Mouse (Mus musculus) thymus, postnatal 14 days (tissue): ENCODE data around the gene Cnga4.
"Not testable (repeated sequence)": the region's sequence is repeated elsewhere in the genome, so short reads cannot be mapped to it uniquely, and the experiment has no call there.

Experiments used
- DNase-seq: peaks from one replicate; pipeline ENCODE4 v3.0.0; 2021

Cnga4 gene

DNA sequence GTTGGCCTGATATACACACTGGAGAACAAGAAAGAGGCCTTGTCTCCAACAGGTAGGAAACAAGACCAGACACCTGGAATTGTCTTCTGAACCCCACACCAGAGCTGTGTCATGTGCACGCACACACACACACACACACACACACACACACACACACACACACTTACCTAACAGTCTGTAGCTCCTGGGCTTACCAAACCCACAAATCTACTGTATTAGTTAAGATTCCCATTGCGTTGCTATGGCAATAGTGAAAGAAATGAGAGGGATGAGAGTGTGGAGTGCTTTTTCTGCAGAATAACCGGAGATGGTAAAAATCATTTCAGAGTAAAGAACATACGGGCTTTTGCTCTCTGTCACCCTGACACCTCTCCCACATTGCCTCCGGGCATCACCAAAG lies 13.7 kb downstream of the Cnga4 start:
- DNase-seq = no peak

DNA sequence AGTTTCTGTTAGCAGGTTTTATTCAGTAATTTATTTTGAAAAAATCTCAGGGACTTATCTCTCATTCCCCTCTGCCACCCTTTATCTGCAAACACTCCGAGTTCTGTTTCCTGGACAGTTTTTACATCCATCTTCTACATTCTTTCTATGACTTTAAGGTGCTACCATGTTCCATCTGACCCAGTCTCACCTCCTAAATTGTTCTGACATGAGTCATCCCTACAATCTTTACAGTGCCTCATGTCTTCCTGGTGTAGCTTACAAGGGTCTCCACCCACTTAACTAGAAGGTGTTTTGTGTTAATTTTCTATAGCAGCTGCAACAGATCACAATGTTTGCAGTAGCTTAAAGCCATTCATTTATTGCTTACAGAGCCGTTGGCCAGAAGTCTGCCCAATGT lies 16.5 kb downstream of the Cnga4 start:
- no peak for DNase-seq

DNA sequence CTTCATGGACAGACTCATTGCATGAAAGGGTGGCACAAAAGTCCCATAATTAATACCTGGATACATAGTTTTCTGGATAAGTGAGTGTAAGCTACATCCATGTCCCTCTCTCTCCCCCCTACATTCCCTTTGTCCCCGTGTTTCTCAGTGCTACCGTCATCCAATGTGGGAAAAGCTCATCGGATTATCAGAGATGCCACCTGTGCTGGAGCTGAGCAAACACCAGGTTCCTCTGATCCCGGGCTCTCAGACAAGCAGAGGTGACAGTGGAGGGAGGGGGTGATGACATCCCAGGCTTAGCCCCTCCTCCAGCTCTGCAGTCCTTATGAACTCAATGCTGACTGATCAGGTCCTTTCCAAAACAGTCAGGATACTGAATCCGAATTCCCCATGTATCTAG lies 20.0 kb downstream of the Cnga4 start:
- DNase-seq = no peak

DNA sequence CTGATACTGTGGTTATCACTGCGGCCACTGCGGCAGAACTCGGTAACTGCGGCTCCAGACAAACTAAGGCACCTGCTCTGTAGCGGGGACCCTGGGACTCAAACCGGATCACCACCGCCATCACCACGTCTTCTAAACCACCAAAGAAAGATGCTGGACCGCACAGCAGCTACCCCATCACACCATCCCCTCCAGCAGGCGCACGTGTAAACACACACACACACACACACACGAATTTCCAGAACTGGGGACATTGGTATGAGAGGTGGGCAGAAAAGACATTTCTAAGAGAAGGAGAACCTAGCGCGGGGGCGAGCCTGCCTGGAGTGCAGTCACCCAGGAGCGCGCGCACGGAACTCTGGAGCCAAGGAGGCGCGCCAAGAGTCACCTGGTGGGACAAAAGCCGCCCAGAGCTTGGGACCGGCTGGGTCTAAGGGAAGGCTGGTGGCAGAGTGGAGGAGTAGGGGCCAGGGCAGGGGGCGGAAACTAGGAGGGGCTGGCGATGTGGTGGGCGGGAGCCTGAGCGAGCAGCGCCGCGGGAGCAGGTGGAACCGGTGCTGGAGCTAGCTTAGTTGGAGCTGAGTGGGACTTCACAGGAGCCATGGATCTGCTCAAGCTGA lies 21.2 kb downstream of the Cnga4 start, which contains the start of gene Cckbr:
Cckbr (plus strand) TSS at position 308 of the 620 bp plus-strand sequence.
- DNase-seq = no peak

DNA sequence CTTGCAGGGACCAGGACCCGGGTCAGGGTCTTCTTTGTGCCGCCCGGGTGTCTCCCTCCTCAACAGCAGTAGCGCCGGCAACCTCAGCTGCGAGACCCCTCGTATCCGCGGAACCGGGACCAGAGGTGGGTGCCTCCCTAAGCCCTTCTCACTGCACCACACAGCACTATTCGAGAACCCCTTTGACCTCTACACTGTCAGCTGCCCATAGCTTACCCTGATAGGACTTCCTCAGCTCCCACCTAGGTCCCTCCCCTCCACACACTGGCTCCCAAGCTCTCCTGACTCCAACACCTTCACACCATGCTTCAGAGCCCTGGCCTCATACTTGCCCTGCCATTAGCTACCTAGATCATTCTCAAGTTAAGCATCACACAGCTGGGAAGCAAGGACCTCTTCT lies 21.7 kb downstream of the Cnga4 start:
- DNase-seq = no peak

DNA sequence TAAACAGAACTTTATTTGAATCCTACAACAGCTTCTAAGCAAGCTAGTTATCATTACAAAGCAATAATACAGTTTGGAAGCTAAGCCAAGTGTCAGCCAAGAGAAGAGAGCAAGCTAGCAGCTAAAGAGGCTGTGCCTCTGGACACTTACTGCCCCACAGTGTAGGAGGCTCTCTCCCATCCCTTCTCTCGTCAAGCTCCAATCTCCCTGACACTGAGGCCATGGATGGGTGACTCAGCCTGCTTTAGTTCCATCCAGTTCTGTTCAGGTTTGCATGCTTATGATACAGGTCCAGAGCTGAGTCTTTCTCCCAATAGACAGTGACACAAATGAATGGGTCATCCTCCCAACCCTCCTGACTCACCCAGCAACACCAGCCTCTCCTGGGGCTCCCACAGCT lies 27.7 kb downstream of the Cnga4 start:
- DNase-seq = no peak

DNA sequence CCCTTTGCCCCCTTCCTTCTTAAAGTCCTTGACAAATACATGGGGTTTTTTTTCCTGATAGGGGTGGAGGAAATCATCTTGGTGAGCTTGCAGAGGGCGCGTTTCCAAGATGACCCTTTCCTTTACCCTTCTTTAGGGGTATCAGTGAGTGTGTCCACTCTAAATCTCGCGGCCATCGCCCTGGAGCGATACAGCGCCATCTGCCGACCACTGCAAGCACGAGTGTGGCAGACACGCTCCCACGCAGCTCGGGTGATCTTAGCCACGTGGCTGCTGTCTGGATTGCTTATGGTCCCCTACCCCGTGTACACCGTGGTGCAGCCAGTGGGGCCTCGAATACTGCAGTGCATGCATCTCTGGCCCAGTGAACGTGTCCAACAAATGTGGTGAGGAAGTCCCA lies 29.5 kb downstream of the Cnga4 start:
- DNase-seq = no peak

DNA sequence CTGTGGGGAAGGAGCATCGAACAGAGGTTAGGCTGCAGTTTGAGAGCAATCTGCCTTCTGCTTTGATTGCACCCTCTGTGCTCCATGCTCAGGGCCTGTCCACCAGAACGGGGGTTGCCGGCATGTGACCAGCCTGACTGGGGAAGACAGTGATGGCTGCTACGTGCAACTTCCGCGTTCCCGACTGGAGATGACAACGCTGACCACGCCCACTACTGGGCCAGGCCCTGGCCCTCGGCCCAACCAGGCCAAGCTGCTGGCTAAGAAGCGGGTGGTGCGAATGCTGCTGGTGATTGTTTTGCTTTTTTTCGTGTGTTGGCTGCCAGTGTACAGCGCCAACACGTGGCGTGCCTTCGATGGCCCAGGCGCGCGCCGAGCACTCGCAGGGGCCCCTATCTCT lies 30.4 kb downstream of the Cnga4 start:
- DNase-seq = no peak

DNA sequence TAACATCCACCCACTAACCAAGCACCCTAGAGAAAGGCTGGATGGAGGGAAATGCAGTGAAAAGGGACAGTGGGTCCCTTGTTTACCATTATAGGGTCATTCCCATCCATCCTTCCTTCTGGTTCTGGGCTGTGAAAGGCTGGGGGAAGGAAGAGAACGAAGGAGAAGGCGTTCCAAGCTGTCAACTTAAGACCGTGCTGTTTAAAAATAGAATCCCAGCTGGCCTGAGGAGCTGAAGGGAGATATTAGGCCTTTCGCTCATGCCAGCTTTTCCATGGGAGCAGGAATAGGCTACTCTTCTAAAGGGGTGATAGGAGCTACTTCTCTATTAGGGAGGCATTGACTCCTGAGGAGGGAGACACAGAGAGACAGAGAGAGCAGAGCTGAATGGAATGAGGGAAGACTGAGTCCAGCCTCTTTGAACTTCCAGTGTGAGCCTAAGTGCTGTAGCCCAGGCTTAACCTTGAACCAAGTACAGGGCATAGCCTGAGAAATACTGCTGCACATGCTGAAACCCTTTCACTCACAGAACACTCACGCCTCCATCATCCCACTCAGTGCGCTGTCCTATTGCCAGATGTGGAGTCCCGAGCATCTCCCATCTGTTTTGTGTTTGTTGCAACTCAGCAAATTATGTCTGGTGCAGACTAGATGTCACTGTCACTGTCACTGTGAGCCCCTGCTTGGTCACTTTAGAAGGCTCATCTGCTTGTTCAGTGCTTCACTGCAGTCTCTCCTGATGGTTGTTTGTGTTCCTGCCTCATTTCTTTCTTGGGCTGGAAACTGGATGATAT lies 33.8 kb downstream of the Cnga4 start:
- DNase-seq = no peak

DNA sequence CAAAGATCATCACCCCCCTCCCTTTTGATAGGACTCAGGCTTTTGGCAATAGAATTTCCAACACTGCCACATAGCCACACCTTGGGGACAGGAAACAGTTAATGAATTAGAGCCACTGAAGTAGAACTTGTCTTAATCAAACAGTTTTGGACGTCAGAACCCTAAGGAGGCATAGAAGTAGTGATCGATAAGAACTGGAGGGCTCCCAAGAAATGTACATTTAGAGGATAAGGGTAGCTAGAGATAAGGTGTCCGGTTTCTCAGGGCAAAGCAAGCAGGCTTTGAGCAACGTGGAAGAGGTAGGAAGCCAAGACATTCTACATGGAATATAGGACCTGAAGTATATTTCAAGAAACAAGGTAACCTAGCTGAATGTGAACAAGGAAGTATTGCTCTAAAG lies 37.1 kb downstream of the Cnga4 start:
- DNase-seq = no peak

DNA sequence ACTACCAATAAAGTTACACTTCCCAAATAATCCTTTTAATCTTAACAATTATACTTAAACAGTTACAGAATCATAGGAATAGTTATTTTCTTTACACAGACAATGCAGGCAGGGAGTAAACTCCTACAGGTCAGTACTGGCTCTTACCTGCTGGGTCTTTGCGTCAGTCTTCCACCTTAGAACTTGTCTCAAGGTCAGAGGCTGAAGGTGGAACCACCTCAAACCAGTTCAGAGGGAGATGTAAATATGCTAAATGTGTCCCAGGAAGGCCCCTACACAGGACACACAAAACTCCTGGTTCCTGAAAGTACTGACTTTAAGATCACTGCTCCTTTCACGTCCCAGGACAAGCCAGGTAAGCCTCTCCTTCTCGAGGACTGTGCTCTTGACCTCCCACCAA lies 40.7 kb downstream of the Cnga4 start:
- no peak for DNase-seq

DNA sequence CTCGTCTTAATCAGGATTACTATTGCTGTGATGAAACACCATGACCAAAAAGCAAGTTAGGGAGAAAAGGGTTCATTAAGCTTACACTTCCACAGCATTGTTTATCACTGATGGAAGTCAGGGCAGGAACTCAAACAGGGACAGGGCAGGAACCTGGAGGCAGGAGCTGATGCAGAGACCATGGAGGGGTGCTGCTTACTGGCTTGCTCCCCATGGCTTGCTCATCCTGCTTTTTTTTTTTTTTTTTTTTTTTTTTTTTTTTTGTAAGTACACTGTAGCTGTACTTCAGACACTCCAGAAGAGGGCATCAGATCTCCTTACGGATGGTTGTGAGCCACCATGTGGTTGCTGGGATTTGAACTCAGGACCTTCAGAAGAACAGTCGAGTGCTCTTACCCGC lies 49.0 kb downstream of the Cnga4 start:
- DNase-seq = not testable (repeated sequence)
